Mouse (Mus musculus) gastrocnemius, postnatal 14 days (tissue): ENCODE measurements around the gene Rrn3. TPM values are rescaled to one million over a fixed set of nuclear protein-coding genes. Genes with fewer than 3 reads are reported as not detected.

ENCODE experiments used
- DNase-seq: peaks from one replicate; pipeline ENCODE4 v3.0.0; 2021; ENCODE audit warnings: mixed read lengths
- intact Hi-C: fragments of 180-260 bp; cut with DNase I; formaldehyde crosslinking; loops from one replicate; pipeline ENCODE4 v1.15.1; 2025; ENCODE audit warnings: low total_unique reads
- microRNA-seq, 2 experiments: library from miRNA; unstranded; fragments of <30 nt; microRNA quantifications; one replicate each; pipeline ENCODE4 v1.2.0; 2021
- total RNA-seq, 2 experiments: library from RNA; stranded (reverse); gene quantifications; 2 replicates each; pipeline ENCODE4 v1.2.3; 2021

The Rrn3 gene
- total RNA-seq, 2 experiments from 2014 or later = 25.1 to 26.6 TPM

GRCm38 (mm10) chr16:13834382-13834781 lies 53.9 kb downstream of the Rrn3 start:
- intact Hi-C loops = no loop called here
- no peak for DNase-seq

GRCm38 (mm10) chr16:13840056-13840455 lies 59.5 kb downstream of the Rrn3 start:
- no peak for DNase-seq
- intact Hi-C loops = loop anchor here (5.0 kb wide), 1 partner anchor 287 kb away; no protein-coding TSS in a partner anchor

- intact Hi-C loops = loop anchor here (5.0 kb wide), 1 partner anchor 286 kb away; no protein-coding TSS in a partner anchor
- no peak for DNase-seq
These were observed 60.4 kb downstream of the Rrn3 start for GRCm38 (mm10) chr16:13840956-13841355.

GRCm38 (mm10) chr16:13845031-13845430 lies 64.5 kb downstream of the Rrn3 start:
- no peak for DNase-seq
- intact Hi-C loops = no loop called here

- DNase-seq = no peak
- intact Hi-C loops = no loop called here
These were observed 66.2 kb downstream of the Rrn3 start for GRCm38 (mm10) chr16:13846675-13847074.

GRCm38 (mm10) chr16:13848310-13848709 lies 67.8 kb downstream of the Rrn3 start:
- intact Hi-C loops = no loop called here
- no peak for DNase-seq

GRCm38 (mm10) chr16:13851446-13851845 lies 70.9 kb downstream of the Rrn3 start:
- no peak for DNase-seq
- intact Hi-C loops = no loop called here

GRCm38 (mm10) chr16:13853886-13854285 lies 73.4 kb downstream of the Rrn3 start:
- no peak for DNase-seq
- intact Hi-C loops = no loop called here

Small RNAs within 50 kb of the gene (microRNA-seq; reads per million reads assigned to microRNA genes)
- 0 reads per million in 2 experiments for gene Gm27734

Other genes starting within 250 kb of the Rrn3 start
- gene Parn, start 112.5 kb upstream of the Rrn3 start, total RNA-seq = 10 to 100 TPM in 1 of 2 experiments, 1 to 10 TPM in 1; 9.0 to 11.8 TPM
- 10 to 100 TPM; 28.2 to 34.2 TPM for gene Bfar, start 108.8 kb upstream of the Rrn3 start, total RNA-seq
- 1 to 10 TPM; 1.7 to 2.3 TPM for gene 3110001I22Rik, start 108.8 kb upstream of the Rrn3 start, total RNA-seq
- gene Pla2g10, start 49.7 kb upstream of the Rrn3 start, total RNA-seq = not detected
- gene Ntan1, start 38.1 kb downstream of the Rrn3 start, total RNA-seq = 10 to 100 TPM; 34.1 to 38.6 TPM
- gene Pdxdc1, start 122.4 kb downstream of the Rrn3 start, total RNA-seq = 10 to 100 TPM; 40.7 to 42.3 TPM
- gene Mpv17l, start 122.5 kb downstream of the Rrn3 start, total RNA-seq = 1 to 10 TPM; 2.8 to 2.9 TPM
- under 1 TPM in 1 of 2 experiments, not detected in 1; 0.11 TPM for gene 2900011O08Rik, start 205.9 kb downstream of the Rrn3 start, total RNA-seq
- not detected for gene Ifitm7, start 206.2 kb downstream of the Rrn3 start, total RNA-seq